Mouse (Mus musculus) megakaryocyte-erythroid progenitor cell, adult 5-6 weeks (primary cell): ENCODE measurements around the gene Gpr108. TPM values are rescaled to one million over a fixed set of nuclear protein-coding genes. Genes with fewer than 3 reads are reported as not detected.
A peak's percentile ranks its signal among the peaks of the same experiment; 100 is the strongest.

Experiments used
- ATAC-seq: replicated peaks from 2 replicates; pipeline ENCODE4 v1.8.0; 2016; ENCODE audit warnings: mild to moderate bottlenecking, inconsistent platforms; ENCODE audit not compliant: severe bottlenecking, poor library complexity, low FRiP score, low TSS enrichment
- total RNA-seq, 2 experiments: library from RNA; stranded (forward) in 1 of 2; stranded (reverse) in 1 of 2; fragments of 200-1000, 215-1000 nt in 1 of 2; fragments of >200 nt in 1 of 2; fragmentation: Nextera tagmentation in 1 of 2; gene quantifications; 2 replicates each; pipeline ENCODE4 v1.2.3; 2014 to 2017

Gene Gpr108
- total RNA-seq, 2 experiments from 2014 or later, result 10.6 to 23.9 TPM

DNA sequence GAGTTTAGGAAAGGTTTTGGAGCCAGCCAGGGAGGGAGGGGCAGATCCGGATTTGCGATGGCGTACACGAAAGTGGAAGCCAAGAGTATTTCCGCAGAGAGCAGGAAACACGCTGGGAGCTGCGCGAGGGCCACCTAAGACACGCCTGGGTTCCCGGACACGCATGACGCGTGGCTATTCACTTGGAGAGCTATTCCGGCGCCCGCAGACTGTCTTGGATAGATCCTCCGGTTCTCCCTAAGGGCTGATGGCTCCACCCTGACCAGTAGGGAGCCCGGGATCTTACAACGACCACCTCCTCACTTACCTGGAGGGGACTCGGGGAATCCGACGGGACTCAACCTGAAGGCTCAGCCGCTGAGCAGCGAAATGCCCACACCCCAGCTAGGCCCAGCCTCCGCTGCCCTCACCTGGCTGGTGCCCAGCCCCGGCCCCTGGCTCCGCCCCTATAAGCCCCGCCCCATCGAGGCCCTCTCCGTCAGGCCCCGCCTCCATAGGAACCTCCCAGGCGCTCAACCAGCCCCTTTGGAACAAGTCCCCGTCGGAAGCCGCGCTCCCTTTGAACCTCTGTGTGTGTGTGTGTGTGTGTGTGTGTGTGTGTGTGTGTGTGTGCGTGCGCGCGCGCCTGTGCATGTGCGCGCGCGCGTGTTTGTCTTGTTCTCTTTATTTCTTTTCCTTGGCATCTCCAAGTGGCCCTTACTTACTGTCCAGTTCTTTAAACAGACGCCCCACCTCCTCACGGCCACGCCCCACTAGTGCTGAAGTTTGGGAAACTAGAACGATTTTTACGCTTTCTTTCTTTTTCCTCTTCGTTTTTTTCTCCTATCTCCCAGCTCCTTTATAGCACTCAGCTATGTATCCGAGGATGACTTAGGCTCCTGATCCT lies 27.1 kb upstream of the Gpr108 start:
- ATAC-seq, result peak; percentile 72

DNA sequence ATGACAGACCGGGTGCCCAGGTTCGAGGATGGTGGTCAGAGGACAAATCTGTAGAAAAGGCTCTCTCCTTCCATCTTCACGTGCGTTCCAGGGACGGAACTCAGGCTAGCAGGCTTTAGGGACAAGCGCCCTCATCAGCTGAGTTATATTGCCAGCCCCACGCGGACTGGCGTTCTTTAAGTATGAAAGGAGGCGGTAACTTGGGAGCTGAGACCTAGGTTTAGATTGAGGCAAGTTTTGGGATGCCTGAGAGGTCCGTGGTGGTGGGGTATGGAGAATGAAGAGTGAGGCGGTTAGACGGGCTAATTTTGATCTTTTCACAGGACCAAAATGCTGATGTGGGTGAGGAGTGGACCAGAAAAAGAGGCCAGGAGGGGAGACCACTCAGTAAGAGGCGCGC lies 26.4 kb upstream of the Gpr108 start:
- no peak for ATAC-seq

- no peak for ATAC-seq
These were observed 25.6 kb upstream of the Gpr108 start for GRCm38 (mm10) chr17:57273846-57274245.

DNA sequence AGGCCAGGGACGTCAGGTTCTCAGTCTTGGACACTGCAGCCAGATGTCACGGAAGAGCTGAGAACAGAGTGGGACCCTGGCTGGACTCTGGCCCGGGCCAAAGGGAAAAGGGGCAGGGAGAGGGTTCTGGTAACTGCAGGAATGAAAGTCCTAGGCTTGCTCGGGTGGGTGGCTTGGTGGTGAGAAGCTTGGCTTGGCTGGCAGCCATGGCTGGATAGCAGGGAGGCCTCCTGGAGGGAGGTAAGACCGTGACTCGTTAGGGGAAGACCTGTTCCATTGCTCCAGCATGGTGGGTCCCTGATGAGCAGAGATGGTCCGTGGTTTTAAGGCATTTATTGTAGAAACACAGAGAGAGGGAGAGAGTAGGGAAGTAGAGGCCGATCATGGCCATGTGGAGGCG lies 23.1 kb upstream of the Gpr108 start:
- no peak for ATAC-seq

DNA sequence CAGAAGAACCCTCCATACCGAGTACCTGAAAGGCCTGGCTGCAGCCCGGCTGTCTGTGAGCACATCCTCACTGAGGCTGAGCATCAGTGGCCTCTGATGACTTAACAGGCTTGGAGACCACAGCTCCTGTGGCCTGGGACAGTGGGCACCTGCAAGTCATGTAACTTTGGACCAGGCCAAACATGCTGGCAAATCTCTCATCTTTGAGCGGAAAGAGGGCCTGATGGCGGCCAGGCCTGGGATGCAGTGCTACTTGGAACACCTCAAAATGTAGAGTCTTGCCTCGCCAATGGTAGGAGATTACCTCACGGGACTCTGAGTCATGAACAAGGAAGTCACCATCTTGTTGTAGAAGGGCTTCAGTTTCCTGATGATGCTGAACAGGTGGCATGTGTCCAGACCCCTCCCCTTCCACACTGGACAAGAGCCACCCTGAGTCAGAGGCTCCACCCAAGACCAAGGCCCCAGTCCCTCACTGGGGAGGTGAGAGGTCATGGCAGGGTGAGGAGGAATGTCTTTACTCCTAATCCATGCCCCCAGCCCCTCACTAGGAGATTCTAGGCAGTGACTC lies 19.4 kb upstream of the Gpr108 start:
- no peak for ATAC-seq

GRCm38 (mm10) chr17:57264972-57265945 lies 17.0 kb upstream of the Gpr108 start:
- peak; percentile 99 for ATAC-seq

DNA sequence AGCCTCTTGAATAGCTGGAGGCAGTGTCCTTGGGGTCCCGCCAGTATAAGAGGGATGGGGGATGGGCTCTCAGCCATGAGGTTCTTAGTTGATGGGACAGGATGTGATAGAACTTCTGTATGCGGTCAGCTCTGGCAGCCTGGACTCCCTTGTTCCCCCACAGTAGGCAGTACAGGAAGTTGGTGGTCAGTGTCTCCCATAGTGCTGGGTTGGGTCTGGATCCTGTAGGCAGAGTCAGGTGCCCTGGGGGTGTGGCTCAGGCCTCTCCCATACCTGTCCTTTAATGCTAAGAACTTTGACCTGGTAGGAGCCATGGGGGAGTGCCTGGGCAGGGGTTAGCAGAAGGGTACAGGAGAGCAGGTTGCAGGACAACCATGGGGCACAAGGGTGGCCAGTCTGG lies 15.9 kb upstream of the Gpr108 start:
- no peak for ATAC-seq

GRCm38 (mm10) chr17:57262901-57263550 lies 14.8 kb upstream of the Gpr108 start:
- ATAC-seq, result no peak

- no peak for ATAC-seq
These were observed 13.6 kb upstream of the Gpr108 start for GRCm38 (mm10) chr17:57261796-57262195.

DNA sequence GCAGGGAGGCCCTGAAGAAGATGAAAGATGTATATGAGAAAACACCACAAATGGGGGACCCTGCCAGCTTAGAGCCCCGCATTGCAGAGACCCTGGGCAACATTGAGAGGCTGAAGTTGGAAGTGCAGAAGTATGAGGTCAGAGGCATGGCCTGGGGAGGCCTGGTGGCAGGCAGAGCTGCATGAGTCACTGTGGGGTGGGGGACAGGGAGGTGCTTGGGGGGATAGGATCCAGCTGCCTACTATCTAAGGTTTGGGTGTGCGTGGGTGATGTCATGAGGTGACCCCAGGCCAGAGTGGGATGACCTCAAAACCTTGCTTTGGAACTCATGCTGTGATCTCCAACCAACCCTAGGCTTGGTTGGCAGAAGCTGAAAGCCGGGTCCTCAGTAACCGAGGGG lies 13.0 kb upstream of the Gpr108 start:
- ATAC-seq, result no peak

- no peak for ATAC-seq
These were observed 12.1 kb upstream of the Gpr108 start for GRCm38 (mm10) chr17:57260351-57260750.

DNA sequence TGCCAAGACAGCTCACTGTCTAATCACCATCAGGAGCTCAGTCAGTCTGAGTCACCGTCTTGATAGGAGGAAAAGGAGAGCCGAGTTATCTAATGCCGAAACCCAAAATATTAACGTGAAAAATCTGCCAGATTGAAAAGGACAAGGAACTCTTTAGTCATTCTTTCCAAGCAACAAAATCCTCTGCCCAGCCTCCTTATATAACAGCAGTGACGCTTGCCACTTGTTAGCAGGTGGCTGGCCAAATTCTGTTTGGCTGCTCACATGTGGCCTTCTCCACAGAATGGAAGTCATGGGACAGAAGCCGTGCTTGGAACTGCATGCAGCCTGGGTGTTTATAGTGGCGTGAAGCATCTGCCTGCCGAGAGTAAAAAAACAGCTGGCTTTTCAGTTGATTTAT lies 11.5 kb upstream of the Gpr108 start:
- ATAC-seq, result no peak

DNA sequence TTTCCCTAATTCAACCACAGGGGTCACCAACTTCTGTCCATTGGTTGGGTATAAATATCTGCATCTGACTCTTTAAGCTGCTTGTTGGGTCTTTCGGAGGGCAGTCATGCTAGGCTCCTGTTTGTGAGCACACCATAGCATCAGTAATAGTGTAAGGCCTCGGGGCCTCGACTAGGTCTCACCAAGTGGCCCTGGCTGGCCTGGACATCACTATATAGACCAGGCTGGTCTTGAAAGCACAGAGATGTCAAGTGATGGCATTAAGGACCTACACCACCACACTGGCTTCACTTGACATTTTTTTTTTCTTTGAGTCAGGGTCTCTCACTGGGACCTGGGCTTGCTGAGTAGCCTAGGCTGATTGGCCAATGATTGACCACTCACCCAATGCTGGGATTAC lies 9.9 kb upstream of the Gpr108 start:
- ATAC-seq, result no peak

DNA sequence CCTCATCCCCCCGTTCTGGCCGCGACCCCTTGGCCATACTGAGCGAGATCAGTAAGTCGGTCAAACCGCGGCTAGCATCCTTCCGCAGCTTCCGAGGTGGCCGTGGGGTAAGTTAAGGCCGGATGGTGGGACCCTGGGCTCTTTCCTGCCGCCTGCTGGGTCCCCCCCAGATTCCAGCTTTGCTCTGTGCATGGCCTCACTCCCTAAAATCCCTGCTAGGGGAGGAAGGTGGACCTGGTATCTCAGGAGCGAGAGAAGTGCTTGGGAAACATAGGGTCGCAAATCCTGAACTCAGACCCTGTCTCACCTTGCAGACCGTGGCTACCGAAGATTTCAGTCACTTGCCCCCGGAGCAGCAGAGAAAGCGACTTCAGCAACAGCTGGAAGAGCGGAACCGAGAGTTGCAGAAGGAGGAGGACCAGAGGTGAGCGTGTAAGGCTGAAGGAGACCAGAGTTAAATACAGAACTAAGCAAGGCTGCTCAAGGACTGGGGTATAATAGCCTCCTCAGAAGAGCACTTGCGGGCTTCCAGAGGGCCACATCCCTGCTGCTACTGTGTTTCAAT lies 8.8 kb upstream of the Gpr108 start:
- no peak for ATAC-seq

DNA sequence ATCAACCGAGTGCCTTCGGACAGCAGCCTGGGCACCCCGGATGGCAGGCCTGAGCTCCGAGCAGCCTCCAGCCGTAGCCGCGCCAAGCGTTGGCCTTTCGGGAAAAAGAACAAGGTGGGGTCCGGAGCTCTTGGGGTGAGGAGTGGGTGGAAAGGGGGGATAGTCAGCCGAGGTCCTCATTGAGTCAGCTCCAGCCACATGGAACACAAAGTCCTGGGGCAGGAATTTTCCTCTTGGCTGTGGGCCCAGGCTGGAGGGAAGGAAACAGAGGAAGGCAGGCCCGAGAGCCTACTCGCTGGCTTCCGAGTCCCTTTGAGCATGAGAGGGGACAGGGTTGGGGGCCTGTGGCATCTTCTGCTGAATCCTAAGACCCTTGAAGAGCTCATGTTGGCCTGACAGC lies 7.1 kb upstream of the Gpr108 start:
- ATAC-seq, result no peak

DNA sequence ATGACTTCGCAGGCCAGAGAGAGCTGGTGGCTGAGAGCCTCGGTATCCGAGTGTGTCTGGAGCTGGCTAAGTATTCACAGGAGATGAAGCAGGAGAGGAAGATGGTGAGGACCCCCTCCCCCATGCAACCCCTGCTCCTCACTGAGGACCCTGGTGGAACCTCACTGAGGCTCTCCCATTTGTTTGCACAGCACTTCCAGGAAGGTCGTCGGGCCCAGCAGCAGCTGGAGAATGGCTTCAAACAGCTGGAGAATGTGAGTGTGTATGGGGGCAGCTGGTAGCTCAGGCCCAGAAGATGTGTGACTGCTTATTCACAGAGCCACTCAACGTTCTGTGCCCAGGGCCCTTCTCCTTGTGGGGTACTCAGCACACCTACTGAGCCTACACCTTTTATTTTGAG lies 5.1 kb upstream of the Gpr108 start:
- no peak for ATAC-seq

- ATAC-seq, result no peak
These were observed 3.2 kb upstream of the Gpr108 start for GRCm38 (mm10) chr17:57251431-57251830.

GRCm38 (mm10) chr17:57250461-57251160 lies 2.4 kb upstream of the Gpr108 start:
- no peak for ATAC-seq
